Mouse (Mus musculus) heart, embryonic 11.5 days (tissue): ENCODE measurements around the gene Fam3c. TPM values are rescaled to one million over a fixed set of nuclear protein-coding genes. Genes with fewer than 3 reads are reported as not detected.
A peak's percentile ranks its signal among the peaks of the same experiment; 100 is the strongest.

Source experiments
- ATAC-seq: fragments of 200-750 bp; cut with Nextera tagmentation; replicated peaks from 2 replicates; pipeline ENCODE4 v1.8.0; 2017; ENCODE audit warnings: moderate library complexity; ENCODE audit not compliant: insufficient number of reproducible peaks, low FRiP score, low TSS enrichment
- H3K27ac ChIP-seq: fragments of 300-500 bp; sonication (generic); 2 replicates; pipeline ENCODE4 v1.5.1; 2014; ENCODE audit warnings: mild to moderate bottlenecking, low read depth, low read length
- H3K27me3 ChIP-seq: fragments of 300-500 bp; sonication (generic); 2 replicates; pipeline ENCODE4 v1.6.1; 2014; ENCODE audit warnings: mild to moderate bottlenecking, low read length, mixed read lengths; ENCODE audit not compliant: control insufficient read depth, insufficient read depth
- H3K36me3 ChIP-seq: fragments of 300-500 bp; sonication (generic); 2 replicates; pipeline ENCODE4 v1.6.1; 2014; ENCODE audit warnings: mild to moderate bottlenecking, low read length, moderate library complexity, mixed read lengths; ENCODE audit not compliant: control insufficient read depth, insufficient read depth
- H3K4me1 ChIP-seq: fragments of 300-500 bp; sonication (generic); 2 replicates; pipeline ENCODE4 v1.6.1; 2014; ENCODE audit warnings: low read length; ENCODE audit not compliant: control insufficient read depth, insufficient read depth
- H3K4me2 ChIP-seq: fragments of 300-500 bp; sonication (generic); 2 replicates; pipeline ENCODE4 v1.6.1; 2014; ENCODE audit warnings: mild to moderate bottlenecking, moderate library complexity
- H3K4me3 ChIP-seq: fragments of 300-500 bp; sonication (generic); 2 replicates; pipeline ENCODE4 v1.5.1; 2014; ENCODE audit warnings: low read depth, low read length
- H3K9ac ChIP-seq: fragments of 300-500 bp; sonication (generic); 2 replicates; pipeline ENCODE4 v1.6.1; 2014; ENCODE audit warnings: mild to moderate bottlenecking, low read depth, low read length, moderate library complexity
- H3K9me3 ChIP-seq: fragments of 300-500 bp; sonication (generic); replicated peaks from 2 replicates; pipeline ENCODE4 v1.6.1; 2016; ENCODE audit warnings: low read length; ENCODE audit not compliant: control insufficient read depth
- whole genome bisulfite sequencing: fragments of 180-500 bp; shearing (Covaris S2); extraction: QIAGEN DNeasy Blood & Tissue Kit; methylation state at CpG from one replicate; pipeline ENCODE4 v1.1.7; 2014; ENCODE audit not compliant: insufficient replicate concordance; 5-methylcytosine and 5-hydroxymethylcytosine counted together
- polyA plus RNA-seq: library from polyadenylated mRNA; unstranded; fragments of >200 nt; fragmentation: Nextera tagmentation; extraction: Ambion mirVana; gene quantifications from 2 replicates; pipeline ENCODE4 v1.2.1, GENCODE M21; 2014

Fam3c gene
- polyA plus RNA-seq = 47.9 and 58.6 TPM in 2 replicates

DNA sequence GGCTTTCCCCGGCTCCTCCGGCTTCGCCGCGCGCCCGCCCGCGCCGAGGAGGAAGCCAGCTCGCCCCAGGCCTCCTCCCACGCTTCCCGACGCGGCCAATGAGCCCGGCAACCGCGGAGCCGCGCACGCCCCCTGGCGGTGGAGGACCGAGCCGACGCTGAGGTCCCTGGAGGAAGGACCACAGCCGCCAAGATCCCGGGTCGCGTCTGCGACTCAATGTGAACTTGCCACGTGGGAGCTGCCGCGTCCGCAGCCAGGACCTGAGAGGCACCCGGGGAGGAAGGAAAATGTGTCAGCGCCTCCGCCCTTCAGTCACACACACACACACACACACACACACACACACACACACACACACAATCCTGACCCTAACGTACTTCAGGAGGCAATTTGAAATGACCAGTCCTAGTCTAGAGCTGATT lies at the start of gene Fam3c:
TSS of gene Fam3c (minus strand) at position 158 of the 422 bp plus-strand sequence.
- peaks cover 6% of the 10 kb centered on the region; the same call in 1 of the 2 replicates for H3K4me1 ChIP-seq

DNA sequence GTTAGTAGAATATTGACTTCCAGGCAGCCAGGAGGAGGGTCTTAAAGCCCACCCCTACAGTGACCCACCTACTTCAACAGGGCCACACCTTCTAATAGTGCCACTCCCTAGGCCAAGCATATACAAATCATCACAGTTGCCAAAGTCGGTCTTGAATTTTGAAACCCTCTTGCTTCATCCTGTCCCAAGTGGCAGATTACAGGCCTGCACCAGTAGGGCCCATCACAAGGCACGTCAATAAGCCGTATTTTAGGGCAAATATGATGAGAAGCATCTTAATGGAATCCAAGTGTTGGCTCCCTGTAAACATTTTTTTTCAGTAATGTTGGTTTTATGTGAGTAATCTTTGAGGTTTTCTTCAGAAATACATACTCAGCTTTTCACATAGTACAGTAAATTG lies 49.0 kb upstream of the Fam3c start:
- ATAC-seq = no peak
- H3K27me3 ChIP-seq = no peaks in the 10 kb centered on the region
- no peaks in the 10 kb centered on the region for H3K9me3 ChIP-seq
- H3K4me1 ChIP-seq = no peaks in the 10 kb centered on the region
- no peak overlapping the region for H3K27ac ChIP-seq
- H3K9ac ChIP-seq = no peak overlapping the region
- no peaks in the 10 kb centered on the region for H3K36me3 ChIP-seq
- H3K4me2 ChIP-seq = no peak overlapping the region
- 82% methylated on average over 3 of the region's 3 CpGs for WGBS
- H3K4me3 ChIP-seq = no peak overlapping the region

More for the DNA sequence above, at the start of gene Fam3c:
- WGBS = under 1% methylated on average over 28 of the region's 38 CpGs
- Histone ChIP-seq H3K27ac (peak within 1 kb of the TSS; percentile 46; the same call in 1 of the 2 replicates), H3K4me3 (peak within 1 kb of the TSS; percentile 84), H3K27me3 (no peaks in the 10 kb centered on the region), H3K4me2 (peak within 1 kb of the TSS; percentile 74), H3K9me3 (no peaks in the 10 kb centered on the region), H3K36me3 (no peaks in the 10 kb centered on the region), H3K9ac (peak within 1 kb of the TSS; percentile 90)
- ATAC-seq = peak; percentile 96

GRCm38 (mm10) chr6:22403736-22404135 lies 47.7 kb upstream of the Fam3c start:
- Histone ChIP-seq H3K4me3 (no peak overlapping the region), H3K9ac (no peak overlapping the region), H3K27ac (no peak overlapping the region), H3K9me3 (no peaks in the 10 kb centered on the region), H3K36me3 (no peaks in the 10 kb centered on the region), H3K4me2 (no peak overlapping the region), H3K4me1 (no peaks in the 10 kb centered on the region), H3K27me3 (no peaks in the 10 kb centered on the region)
- 74% methylated on average over 5 of the region's 5 CpGs for WGBS
- ATAC-seq = no peak

DNA sequence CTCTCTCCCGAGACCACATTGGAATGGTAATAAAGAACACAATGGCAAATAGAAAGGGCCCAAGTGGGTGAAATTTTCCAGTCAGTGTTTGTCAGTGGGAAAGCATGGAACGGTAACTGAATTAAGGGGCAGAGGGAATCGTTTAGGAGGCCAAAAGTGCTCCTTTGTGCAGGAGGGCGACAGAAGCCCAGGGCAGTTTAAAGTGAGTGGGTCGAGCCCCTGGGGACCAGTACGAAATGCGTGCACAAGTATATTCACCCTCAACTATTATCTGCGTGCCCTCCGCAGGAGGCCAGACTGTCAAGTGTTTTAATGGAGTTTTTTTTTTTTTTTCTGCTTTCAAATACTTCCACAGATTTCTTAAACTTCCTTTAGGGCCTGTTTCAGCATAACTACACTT lies 47.3 kb upstream of the Fam3c start:
- no peak overlapping the region for H3K4me3 ChIP-seq
- no peaks in the 10 kb centered on the region for H3K4me1 ChIP-seq
- no peak overlapping the region for H3K9ac ChIP-seq
- no peak overlapping the region for H3K4me2 ChIP-seq
- H3K27me3 ChIP-seq = no peaks in the 10 kb centered on the region
- no peaks in the 10 kb centered on the region for H3K9me3 ChIP-seq
- 78% methylated on average over 9 of the region's 9 CpGs for WGBS
- H3K27ac ChIP-seq = no peak overlapping the region
- no peaks in the 10 kb centered on the region for H3K36me3 ChIP-seq
- ATAC-seq = no peak

GRCm38 (mm10) chr6:22402548-22403164 lies 46.6 kb upstream of the Fam3c start:
- no peak for ATAC-seq

GRCm38 (mm10) chr6:22402037-22402436 lies 46.0 kb upstream of the Fam3c start:
- 68% methylated on average over 5 of the region's 5 CpGs for WGBS
- Histone ChIP-seq H3K27ac (no peak overlapping the region), H3K4me1 (no peaks in the 10 kb centered on the region), H3K36me3 (no peaks in the 10 kb centered on the region), H3K4me3 (no peak overlapping the region), H3K27me3 (no peaks in the 10 kb centered on the region), H3K9me3 (no peaks in the 10 kb centered on the region), H3K9ac (no peak overlapping the region), H3K4me2 (no peak overlapping the region)
- ATAC-seq = no peak

More at GRCm38 (mm10) chr6:22402548-22403164, 46.6 kb upstream of the Fam3c start:
- Histone ChIP-seq H3K4me1 (no peaks in the 10 kb centered on the region), H3K4me2 (no peak overlapping the region), H3K4me3 (no peak overlapping the region), H3K9me3 (no peaks in the 10 kb centered on the region), H3K36me3 (no peaks in the 10 kb centered on the region), H3K9ac (no peak overlapping the region), H3K27me3 (no peaks in the 10 kb centered on the region), H3K27ac (no peak overlapping the region)
- 79% methylated on average over 13 of the region's 13 CpGs for WGBS

- no peaks in the 10 kb centered on the region for H3K9me3 ChIP-seq
- 86% methylated on average over 7 of the region's 7 CpGs for WGBS
- no peaks in the 10 kb centered on the region for H3K27me3 ChIP-seq
- H3K27ac ChIP-seq = no peak overlapping the region
- no peaks in the 10 kb centered on the region for H3K36me3 ChIP-seq
- no peak overlapping the region for H3K9ac ChIP-seq
- no peak for ATAC-seq
- no peak overlapping the region for H3K4me2 ChIP-seq
- no peak overlapping the region for H3K4me3 ChIP-seq
- no peaks in the 10 kb centered on the region for H3K4me1 ChIP-seq
Measured at GRCm38 (mm10) chr6:22398079-22398774, 42.2 kb upstream of the Fam3c start.

GRCm38 (mm10) chr6:22395207-22395606 lies 39.2 kb upstream of the Fam3c start:
- Histone ChIP-seq H3K4me3 (no peak overlapping the region), H3K4me2 (no peak overlapping the region), H3K27me3 (no peaks in the 10 kb centered on the region), H3K9ac (no peak overlapping the region), H3K4me1 (no peaks in the 10 kb centered on the region), H3K36me3 (no peaks in the 10 kb centered on the region), H3K9me3 (no peaks in the 10 kb centered on the region), H3K27ac (no peak overlapping the region)
- ATAC-seq = no peak
- 47% methylated on average over 3 of the region's 3 CpGs for WGBS
